Mouse (Mus musculus) layer of hippocampus, postnatal 25 days (tissue): ENCODE data around the gene Cryz. TPM values are rescaled to one million over a fixed set of nuclear protein-coding genes. Genes with fewer than 3 reads are reported as not detected.
A peak's percentile ranks its signal among the peaks of the same experiment; 100 is the strongest.
"Not testable (repeated sequence)": the region's sequence is repeated elsewhere in the genome, so short reads cannot be mapped to it uniquely, and the experiment has no call there.

Experiments used
- DNase-seq, 2 experiments: peaks; one replicate each; pipeline ENCODE4 v3.0.0; 2022; ENCODE audit warnings: mixed read lengths in 2 of 2, low spot score in 1 of 2; ENCODE audit errors: extremely low spot score in 1 of 2
- total RNA-seq, 2 experiments: library from RNA; stranded (reverse); gene quantifications; 2 replicates each; pipeline ENCODE4 v1.2.3; 2021

Gene Cryz
- total RNA-seq, 2 experiments from 2014 or later: 16.8 to 21.7 TPM

- no peak for DNase-seq
These were observed 8.4 kb downstream of the Cryz start for GRCm38 (mm10) chr3:154604871-154605270.

- no peak for DNase-seq
These were observed 11.4 kb downstream of the Cryz start for GRCm38 (mm10) chr3:154607896-154608295.

DNA sequence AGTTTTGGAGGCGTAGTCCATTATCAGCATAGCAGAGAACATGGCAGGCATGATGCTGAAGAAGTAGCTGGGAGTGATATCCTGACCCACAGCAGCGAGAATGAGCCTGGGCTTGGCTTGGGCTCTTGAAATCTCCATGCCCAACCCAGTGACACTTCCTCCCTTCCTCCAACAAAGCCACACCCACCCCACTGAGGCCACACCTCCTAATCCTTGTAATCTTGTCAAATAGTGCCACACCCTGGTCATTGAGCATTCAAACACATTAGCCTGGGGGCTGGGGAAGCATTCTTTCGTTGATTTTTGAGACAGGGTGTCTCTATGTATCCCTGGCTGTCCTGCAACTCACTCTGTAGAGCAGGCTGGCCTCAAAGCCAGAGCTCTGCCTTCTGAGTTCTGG is 15.4 kb downstream of the Cryz start:
- DNase-seq: no peak

- no peak for DNase-seq
These were observed 18.3 kb downstream of the Cryz start for GRCm38 (mm10) chr3:154614771-154615170.

DNA sequence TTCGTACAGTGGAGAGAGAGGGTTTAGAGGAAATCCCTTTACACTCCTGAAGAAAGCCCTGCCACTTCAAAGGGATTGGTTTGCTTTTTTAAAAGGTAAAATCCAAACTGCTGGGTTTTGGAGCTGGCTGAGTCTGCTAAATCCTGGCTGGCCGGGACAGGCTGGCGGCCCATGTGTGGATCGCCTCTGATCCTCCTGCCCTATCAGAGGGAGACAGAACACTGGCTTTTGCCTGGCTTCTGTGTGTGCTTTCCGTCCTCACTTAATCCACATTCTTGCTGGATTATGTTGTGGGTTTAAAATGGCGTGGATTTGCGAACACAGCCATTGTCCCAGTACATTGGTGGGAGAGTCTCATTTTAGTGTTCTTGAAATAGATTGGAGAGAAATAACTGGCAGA is 18.8 kb downstream of the Cryz start:
- DNase-seq: no peak

GRCm38 (mm10) chr3:154616106-154616505 is 19.6 kb downstream of the Cryz start:
- DNase-seq: no peak

DNA sequence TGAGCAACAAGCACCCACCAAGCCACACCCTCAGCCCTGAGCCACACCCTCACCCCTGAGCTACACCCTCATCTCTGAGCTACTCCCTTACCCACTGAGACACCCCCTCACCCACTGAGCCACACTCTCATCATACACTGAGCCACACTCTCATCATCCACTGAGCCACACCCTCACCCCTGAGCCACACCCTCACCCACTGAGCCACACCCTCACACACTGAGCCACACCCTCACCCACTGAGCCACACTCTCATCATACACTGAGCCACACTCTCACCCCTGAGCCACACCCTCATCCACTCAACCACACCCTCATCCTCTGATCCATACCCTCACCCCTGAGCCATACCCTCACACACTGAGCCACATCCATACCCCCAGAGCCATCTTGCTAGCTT is 31.8 kb downstream of the Cryz start:
- no peak for DNase-seq

DNA sequence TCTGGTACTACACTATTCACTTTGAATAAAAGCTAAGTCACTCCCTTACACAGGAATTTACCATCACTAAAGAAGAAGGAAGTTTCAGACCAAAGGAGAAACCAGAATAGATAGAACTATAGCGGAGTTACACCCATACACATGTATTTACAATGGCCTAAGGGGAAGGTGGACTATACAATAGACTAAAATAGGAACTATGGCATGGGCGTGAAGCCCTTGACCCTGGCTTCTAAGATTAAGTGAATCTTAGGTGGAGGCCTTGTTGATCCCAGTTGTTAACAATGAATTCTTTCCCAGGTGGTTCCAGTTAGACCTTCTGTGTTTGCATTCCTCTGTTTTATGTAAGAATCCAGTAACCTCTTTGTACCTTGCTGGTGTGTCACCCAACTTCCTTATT is 34.8 kb downstream of the Cryz start:
- not testable (repeated sequence) for DNase-seq

DNA sequence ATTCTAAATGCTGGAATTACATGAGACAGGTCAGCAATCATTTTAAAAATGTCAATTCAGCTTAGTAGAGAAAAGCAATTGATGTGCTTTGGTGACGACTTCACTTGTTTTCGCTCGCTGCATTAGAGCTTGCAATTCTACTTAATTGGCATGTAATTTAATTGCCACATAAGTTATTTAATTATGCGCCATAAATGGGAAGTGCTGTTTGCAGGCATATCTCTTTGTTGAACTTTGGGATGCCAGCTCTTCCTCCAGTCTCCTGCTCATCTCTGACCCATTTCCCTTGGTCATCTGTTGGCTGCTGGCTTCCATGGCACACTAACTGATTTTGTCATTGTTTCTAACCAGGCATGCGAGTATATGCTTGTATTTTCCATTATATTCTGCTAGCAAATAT is 36.6 kb downstream of the Cryz start:
- no peak for DNase-seq

DNA sequence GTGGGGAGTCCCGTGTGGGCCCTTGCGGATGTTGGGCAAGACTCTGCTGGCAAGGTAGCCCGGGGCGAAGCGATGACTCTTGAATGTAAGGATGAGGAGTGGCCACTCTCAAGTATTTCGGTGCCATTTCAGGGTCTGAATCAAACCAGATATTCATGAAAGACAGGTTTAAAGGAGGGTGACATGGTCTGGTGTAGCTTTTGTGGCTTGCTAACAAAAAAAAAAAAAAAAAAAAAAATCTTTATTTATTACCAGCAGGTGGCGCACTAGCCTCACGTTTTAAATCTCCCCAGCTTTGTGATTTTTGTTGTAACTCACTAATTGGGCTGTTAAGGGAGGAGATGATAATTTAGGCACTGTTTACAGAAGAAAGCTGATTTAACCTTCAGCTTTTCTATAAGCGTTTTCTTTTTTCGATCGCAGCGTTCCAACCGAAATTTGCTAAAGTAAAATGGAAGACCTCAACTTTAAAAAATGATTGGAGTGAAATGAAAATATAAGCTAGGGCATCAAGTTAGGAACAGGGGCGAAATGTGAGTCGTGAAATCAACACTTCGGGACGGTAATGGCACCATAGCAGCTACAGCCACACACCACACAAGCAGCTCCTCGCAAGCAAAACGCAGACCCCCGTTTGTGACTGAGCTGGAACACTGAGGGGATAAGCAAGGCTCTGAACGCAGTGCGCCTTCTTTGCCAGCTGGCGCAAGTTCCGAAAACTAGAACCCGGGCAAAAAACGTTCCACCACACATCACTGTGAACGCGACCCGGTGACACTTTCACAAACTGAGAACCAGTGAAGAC is 50.3 kb downstream of the Cryz start:
- DNase-seq: peak in 1 of 2 experiments; percentile 42

GRCm38 (mm10) chr3:154647443-154647780 is 50.9 kb downstream of the Cryz start:
- no peak for DNase-seq

DNA sequence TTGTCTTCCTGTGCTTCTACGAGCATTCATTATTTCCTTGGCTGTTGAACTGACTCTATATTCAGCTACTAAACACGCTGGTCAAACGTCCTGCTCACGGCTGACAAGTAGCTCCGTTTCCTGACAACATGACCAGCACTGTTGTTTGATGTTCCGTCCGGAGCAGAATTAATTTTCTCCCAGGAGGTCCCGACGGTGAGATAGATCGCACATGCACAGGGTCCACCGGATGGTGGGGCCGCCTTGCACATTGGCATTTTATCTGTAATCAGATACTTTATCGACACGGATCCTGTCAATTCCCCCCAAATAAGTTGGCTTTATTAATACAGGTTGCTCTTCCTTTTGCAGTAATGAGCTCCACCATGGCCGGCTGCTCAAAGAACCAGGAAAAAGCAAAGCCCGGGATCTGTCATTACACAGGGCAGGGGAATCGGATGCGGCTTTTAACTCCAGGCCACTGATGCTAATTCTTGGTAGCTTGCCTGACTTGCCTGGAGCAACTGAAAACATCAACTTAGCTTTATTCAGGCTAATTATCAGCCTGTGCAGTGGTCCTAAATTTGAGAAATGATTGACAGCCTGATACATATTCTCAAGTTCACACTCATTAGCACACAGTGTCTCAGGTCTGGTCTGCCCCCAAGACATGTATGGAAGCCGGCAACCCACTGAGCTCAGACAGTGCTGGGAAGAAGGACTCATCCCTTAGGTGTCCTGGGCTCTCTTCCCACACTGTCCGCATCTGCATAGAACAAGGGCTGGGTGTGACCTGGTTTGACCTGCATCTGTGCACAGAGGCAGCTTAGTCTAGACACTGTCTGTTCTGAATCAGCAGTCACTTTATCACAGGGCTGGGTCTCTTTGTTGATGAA is 53.1 kb downstream of the Cryz start:
- no peak for DNase-seq

DNA sequence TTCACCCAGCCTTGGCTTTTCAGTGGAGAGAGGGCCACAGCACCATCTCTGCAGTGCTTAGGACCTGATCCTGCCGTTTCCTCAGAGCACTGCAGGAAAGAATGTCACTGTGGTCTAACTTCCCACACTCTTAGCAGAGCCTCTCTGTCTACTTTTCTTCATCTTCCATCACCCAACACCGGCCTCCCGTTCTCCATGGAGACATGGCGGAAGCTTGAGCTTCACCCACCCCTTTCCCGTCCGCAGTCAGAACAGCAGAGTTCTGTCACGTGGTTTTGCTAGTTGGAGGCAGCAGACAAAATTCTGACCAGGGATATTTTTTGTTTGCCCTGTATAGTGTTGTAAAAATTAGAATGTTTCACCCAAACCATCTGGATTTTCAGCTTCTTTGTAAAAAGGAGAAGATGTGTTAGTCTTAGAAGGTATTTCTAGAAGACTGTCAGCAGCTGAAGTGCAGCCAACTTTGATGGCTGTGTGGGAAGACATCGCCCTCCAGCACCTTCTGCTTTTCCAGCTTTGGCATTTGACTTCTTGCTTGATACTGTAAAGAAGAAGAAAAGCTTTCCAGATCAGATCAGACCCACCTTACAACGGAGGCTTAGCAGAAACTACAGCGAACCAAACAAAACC is 54.8 kb downstream of the Cryz start:
- no peak for DNase-seq

- DNase-seq: peak; percentile 82 to 91
These were observed 56.3 kb downstream of the Cryz start for GRCm38 (mm10) chr3:154652581-154653420.

- DNase-seq: no peak
These were observed 56.9 kb downstream of the Cryz start for GRCm38 (mm10) chr3:154653454-154653853.

DNA sequence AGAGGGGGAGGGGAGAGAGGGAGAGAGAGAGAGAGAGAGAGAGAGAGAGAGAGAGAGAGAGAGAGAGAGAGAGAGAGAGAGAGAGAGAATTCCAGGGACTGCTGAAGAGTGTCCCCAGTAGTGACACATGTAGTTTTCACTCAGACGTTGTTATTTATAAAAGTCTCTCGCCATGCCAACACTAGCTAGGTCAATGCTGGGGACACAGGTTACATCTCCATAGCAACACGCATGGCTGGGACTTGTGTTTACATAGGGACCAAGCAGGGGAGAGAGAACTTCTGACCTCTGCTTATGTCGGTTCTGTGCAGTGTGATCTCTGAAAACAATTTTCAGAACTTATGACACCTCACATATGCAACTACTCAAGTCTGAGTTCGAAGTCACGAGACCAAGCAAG is 57.8 kb downstream of the Cryz start:
- DNase-seq: no peak

DNA sequence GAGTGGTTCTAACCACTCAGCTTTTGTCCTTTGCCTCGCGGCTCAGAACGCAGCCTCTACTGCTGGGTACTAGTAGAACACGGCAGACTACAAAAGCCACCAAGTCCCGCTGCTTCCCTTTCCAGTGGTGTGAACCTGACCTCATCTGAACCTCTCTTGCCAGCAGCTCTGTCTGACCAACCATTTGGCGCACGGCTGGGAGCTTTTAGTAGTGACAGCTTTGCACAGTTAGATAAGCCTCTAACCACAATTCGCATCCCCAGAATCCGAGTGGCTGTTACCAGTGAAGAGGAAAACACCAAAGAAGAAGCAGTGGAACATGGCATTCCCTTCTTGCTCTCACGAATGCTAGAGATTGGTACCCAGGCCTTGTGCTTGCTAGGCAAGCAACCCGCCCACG is 58.4 kb downstream of the Cryz start:
- DNase-seq: no peak

DNA sequence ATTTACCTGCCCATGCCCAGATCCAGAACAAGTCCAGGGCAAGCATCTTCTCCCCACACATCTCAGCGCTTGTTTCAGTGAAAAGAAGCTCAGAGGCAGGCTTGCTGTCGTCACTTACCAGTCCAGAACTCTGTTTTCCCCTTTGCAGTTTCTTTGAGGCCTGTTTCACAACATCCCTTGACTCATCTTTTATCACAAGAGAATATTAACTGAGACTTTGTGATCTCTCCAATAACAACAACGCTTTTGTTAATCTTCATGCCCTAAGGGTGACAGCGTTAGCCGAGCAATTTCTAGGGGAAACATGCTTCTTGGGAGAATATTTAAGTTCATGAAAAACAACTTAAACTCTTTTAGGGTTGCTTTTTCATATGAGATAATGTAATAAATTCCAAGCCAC is 59.2 kb downstream of the Cryz start:
- DNase-seq: no peak

DNA sequence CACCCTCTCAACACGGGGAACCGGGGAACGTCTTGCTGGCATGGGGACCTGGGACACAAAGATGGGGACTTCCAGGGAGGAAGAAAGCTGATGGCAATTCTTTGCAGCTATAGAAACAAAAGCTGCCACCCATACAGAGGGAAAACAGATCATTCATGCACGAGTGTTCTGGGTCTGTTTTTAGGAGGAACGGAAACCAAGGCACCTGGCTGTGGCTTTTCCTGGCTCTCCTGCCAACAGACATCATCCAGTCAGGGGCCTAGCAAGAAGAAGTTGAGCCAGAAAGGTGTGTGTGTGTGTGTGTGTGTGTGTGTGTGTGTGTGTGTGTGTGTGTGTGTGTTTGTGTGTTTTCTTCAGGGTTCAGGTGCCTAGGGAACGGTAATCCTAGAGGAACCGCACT is 67.0 kb downstream of the Cryz start, which contains the start of gene Erich3:
TSS of gene Erich3 (plus strand) at position 315 of the 400 bp plus-strand sequence.
- DNase-seq: peak in 1 of 2 experiments; percentile 19

DNA sequence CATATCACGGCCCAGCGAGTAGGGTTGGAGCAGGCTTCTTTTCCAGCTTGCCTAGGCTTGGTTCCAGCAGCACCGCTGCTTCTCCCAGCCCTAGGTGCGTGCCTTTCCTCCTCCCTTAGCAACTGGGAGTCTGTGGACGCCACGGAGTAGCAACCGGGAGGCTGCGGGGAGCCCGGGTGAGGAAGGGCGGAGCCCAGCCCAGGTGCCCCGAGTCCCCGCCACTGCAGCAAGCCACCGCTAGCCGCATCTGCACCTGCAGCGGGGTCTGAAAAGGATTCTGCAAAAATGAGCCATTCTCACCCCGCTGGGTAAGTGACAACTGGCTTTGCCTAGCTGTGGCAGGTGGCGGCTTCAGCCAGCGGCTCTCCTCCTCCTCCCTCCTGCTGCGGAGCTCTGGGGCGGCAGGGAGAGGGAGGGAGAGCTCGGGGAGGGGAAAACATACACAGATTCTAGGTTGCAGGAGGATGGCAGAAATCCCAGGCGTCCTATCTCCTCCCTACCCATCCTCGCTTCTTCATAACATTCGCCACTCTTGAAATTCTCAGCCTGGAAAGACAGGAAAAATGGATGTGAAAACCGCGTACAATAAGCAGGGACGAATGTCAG is 67.6 kb downstream of the Cryz start:
- DNase-seq: peak; percentile 39 to 70
